Mouse (Mus musculus): Measurements from ENCODE around the gene Pi4kb.
"Not testable (repeated sequence)": the region's sequence is repeated elsewhere in the genome, so short reads cannot be mapped to it uniquely, and the experiment has no call there.

The Pi4kb gene

DNA sequence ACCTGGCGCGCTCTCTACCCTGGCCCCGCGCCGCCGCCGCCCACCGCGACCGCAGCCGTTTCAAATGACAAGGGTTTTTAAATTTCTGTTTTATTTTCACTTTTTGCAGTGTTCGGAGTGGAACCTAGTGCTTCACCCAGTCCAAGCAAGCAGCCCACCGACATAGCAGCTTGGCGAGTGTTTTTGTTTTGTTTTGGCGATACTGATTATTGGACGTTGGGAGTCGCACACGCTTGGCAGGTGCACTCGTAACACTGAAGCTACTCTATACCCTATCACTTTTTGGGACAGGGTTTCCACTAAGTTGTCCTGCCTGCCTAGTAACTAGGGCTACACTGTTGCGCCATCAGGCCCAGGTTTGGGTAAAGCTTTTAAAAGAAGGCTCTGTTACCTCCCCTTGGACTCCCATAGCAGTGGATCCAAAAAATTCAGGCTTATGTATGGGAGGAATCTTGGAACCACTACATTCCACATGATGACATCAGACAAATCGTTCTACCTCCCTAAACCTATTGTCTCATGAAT lies 42.1 kb downstream of the Pi4kb start:
- no peak for DNase-seq

DNA sequence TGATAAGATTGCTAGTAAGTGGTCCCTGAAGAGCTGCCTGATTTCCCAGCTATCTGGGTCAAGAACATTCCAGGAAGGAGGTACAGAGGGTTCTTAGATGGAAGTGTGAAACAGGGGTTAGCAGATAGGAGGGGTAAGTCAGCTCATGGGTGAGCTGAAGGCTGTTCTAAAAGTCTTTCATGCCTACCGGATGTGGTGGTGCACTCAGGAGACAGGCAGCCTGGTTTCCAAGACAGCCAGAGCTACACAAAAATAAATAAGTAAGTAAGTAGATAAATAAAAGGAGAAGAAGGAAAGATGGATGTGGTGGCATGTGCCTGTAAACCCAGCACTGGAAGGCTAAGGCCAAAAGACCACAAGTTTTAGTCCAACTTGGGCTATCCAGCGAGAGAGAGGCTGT lies 44.2 kb downstream of the Pi4kb start:
- DNase-seq = no peak

GRCm38 (mm10) chr3:95020956-95021355 lies 46.4 kb downstream of the Pi4kb start:
- DNase-seq = not testable (repeated sequence)

- no peak for DNase-seq
Measured at GRCm38 (mm10) chr3:95024551-95024950, 50.0 kb downstream of the Pi4kb start.

- DNase-seq = no peak
Measured at GRCm38 (mm10) chr3:95025202-95025601, 50.7 kb downstream of the Pi4kb start.

DNA sequence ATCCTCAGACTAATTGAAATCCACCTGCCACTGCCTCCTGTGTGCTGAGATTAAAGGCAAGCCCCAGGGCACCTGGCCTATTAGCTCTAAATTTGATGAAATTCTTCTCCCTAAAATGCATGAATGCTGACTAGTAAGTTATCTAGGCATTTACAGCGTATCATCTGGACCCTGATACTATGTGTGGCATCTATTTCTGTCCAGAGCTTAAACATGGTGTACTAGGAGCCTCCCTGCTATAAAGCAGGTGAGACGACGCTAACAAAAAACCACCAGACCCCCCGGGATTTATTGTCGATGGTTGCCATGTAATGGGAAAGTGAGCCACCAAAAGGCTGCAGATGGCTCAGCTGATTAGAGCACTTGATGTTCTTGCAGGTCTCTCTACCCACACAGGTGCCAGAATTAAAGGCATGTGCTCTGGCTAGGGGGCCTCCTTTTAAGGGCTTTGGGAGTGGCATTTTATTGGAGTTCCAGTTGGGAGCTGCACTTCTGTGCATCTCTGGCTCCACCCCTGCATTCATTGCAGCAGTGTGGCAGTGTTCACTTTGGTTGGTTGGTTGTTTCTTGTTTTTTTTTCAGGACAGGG lies 52.6 kb downstream of the Pi4kb start:
- peak in 1 of 2 experiments; percentile 13 for DNase-seq

- DNase-seq = peak; percentile 61 to 83
Measured at GRCm38 (mm10) chr3:95027701-95028100, 53.2 kb downstream of the Pi4kb start.

DNA sequence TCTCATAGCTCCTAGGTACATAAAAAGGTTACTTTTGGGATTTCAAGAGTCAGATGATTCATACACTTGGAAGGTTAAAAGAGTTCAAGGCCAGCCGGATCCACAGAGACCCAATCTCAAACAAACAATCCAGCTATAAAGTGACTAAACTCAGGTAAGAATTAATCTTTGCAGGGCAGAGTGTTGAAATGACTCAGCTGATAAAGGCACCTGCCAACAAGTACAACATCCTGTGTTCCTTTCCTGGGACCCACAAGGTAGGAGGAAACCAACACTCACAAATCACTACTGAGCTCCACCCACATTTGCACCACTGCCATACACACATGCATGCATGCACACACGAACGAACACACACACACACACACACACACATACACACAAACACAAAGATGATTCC lies 54.1 kb downstream of the Pi4kb start:
- DNase-seq = no peak

- not testable (repeated sequence) for DNase-seq
Measured at GRCm38 (mm10) chr3:95029291-95029827, 54.8 kb downstream of the Pi4kb start.

DNA sequence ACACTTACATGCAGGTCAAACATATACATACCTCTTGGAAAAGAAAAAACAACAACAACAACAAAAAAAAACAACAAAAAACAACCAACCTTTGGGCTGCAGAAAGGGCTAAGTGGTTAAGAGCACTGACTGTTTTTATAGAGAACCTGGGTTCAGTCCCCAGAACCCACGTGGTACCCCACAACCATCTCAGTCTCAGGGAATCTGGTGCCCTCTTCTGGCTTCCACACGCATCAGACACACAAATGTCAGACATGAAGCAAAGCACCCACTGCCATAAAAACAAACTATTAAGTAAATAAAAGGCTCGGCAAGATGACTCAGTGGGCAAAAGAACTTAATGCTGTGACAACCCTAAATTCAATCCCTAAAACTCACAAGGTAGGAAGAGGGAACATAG lies 55.4 kb downstream of the Pi4kb start:
- DNase-seq = peak; percentile 27 to 35

DNA sequence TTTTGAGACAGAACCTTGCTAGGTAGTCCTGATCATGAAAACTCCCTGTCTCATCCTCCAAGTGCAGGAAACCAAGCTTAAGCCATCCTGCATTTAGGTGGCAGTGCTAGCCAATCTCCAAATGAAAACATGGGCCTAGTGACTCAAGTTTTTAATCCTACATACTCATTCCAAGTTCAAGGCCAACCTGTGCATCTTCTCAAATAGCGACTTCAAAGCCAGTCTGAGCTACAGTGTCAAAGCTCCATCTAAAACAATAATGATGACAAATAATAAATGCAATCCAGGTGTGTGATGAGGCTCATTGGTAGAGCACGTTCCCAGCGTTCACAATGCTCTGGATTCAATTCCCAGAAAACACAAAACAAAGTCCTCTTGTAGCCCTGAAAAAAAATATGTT lies 67.1 kb downstream of the Pi4kb start:
- no peak for DNase-seq

DNA sequence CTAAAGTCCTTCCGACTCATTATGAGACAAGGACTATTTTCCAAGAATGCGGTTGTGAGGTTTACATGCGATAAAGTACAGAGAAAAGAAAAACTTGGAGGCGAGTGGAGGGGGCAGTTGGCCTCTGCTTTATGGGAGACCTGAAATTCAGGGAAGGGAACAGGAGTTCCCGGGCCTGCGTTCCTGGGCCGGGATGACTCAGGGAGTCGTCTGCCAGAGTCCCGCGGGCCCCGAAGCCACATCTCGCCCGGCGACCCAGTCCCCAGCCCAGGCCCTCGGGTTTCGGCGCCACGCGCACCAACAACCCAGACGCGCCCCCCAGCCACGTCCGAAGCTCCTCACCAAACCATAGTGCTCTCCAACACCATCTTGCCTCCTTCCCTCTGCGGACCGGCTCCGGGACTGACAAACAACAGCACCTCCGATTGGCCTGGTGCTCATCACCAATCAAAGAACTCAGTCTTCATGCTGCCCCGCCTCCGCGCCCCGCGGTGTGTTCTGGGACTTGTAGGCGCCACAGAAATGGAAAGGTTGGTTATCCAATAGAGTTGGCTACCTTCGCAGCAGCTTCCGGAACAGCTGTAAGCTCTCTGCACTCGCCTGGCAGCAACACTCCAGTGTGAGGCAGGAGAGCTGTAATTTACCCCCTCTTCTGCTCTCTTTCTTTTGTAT lies 67.8 kb downstream of the Pi4kb start, which contains the start of gene Psmd4:
Gene Psmd4, minus strand, starts transcription at position 449 of the 672 bp plus-strand sequence.
- DNase-seq = peak; percentile 97 to 98

DNA sequence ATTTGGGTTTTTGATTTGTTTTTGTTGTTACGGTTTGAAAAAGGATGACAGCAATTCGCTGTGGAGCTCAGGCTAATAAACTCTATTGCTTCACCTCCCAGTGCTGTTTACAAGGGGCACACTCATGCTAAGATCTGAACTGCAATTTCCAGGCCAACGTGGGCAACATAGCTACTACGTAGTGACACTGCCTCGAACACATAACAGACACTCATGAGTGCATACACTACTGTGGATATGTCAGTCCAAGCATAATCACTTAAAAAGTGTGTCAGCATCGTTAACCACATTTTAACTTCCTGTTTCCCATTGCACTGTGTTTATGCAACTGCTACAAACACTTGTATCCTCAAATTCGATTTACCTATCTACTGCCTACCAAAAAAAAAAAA lies 68.3 kb downstream of the Pi4kb start:
- no peak for DNase-seq

DNA sequence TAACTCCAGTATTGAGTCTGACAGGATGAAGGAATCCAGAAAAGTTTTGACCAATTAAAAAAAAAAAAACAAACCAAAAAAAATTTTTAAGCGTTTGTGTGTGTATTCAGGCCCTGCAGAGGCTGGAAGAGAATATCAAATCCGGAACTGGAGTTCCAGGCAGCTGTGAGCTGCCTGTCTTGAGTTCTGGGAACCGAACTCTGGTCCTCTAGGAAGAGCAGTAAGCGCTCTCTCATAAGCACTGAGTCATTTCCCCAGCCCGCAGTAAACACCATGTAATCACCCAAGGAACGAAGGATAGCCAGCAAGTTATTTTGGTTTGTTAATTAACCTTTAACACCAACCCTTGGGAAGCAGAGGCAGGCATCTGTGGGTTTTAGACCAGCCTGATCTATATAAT lies 68.7 kb downstream of the Pi4kb start:
- DNase-seq = no peak

DNA sequence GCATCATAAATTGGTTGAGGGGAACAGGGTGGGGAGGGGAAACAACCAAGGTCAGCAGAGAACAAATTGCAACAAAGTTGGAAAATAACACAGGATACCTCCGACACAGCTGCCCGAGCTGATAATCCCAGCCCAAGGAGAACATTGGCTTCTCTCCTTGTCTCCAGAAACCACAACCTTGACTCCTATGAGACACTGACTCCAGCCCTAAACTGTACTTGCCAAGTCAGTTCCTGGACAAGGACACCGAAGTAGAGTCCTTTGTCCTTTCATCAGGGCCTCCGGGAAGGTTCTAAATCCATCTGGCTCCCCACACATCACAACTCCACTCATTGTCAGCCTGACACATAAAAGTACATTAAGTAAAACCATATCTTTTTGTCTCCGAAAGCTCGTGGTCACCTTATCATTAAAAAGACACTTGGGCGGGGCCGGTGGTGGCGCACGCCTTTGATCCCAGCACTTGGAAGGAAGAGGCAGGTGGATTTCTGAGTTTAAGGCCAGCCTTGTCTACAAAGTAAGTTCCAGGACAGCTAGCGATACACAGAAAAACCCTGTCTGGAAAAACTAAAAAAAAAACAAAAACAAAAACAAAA lies 72.0 kb downstream of the Pi4kb start:
- no peak for DNase-seq

DNA sequence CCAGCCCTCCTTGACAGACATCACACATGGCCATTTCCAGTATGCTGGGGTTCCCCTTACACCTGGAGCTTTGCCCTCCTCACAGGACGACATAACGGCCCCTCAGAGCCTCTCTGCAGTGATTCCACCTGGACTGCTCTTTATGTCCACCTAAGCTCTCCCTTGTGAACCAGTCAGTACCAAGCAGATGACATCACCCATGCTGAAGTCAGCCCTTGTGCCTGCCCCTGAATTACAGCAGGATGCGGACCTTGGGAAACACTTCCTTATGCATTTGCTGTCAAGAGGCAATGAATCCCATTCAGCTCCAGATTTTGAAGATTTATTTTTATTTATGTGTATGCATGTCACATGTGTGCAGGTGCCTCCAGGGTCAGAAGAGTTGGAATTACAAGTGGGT lies 73.4 kb downstream of the Pi4kb start:
- no peak for DNase-seq

DNA sequence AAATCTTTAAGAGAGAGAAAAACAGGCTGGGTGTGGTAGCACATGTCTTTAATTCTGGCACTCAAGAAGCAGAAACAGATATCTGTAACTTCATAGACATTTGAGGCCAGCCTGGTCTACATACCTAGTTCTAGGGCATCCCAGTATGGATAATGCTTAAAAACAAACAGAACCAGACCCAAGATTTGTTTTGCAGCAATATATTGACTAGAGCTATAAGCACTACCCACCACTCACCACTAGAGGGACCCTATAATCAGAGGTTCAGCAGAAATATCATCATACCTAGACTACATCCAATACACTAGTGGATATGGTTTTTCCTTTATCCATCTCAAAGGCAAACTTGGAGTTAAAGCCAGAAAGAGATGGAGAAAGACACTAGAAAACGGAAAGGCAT lies 78.4 kb downstream of the Pi4kb start:
- DNase-seq = peak in 1 of 2 experiments; percentile 16

- DNase-seq = no peak
Measured at GRCm38 (mm10) chr3:95053701-95054100, 79.2 kb downstream of the Pi4kb start.

DNA sequence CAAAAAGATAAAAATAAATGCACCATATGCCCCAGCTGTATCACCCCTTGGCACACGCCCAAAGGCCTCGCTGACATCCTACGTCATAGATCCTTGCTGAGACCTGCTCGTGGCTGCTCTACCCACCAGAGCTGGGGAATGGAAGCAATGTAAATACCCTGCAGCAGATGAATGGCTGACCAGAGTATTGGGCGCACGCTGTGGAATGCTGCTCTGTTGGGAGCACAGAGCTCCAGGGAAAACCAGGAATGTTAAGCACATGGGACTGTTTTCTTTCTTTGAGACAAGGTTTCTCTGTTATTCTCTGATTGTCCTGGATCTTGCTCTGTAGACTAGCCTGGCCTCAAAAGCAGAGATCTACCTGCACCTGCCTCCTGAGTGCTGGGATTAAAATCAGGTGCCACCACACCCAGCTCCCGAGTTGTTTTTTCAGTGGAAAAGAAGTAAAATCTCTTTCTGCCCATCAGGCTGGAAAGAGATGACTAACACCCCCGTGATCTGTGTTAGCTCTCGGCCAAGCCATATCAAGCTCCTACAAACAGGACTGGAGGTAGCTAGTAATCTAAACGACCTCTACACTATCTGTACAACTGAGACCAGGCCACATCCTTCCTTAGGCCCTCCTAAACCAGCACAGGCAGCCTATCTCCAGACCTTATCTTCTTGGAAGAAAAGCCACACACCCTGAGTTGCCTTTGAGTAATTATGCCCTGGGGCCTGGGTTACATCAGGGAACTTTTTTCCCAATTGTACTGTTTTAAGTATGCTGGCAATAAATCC lies 80.1 kb downstream of the Pi4kb start:
- no peak for DNase-seq

DNA sequence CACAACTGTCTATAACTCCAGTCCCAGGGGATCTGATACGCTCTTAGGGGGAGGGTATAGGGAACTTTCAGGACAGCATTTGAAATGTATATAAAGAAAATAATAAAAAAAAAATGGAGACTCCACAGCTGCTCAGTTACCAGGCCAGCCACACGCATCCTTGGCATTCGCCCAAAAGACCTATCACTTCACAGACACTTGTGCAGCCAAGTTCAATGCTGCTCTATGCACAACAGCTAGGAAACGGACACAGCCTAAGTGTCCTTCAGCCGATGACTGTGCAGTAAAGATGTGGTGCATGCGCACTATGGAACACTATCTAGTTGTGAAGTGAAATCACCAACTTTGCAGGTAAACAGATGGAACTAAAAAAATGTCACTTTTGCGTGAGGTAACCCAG lies 81.7 kb downstream of the Pi4kb start:
- DNase-seq = no peak
